Mouse (Mus musculus): ENCODE data around the gene Cggbp1. TPM values are rescaled to one million over a fixed set of nuclear protein-coding genes. Genes with fewer than 3 reads are reported as not detected.

The Cggbp1 gene
- polyA plus RNA-seq, 1 experiment, result 16.2 TPM

DNA sequence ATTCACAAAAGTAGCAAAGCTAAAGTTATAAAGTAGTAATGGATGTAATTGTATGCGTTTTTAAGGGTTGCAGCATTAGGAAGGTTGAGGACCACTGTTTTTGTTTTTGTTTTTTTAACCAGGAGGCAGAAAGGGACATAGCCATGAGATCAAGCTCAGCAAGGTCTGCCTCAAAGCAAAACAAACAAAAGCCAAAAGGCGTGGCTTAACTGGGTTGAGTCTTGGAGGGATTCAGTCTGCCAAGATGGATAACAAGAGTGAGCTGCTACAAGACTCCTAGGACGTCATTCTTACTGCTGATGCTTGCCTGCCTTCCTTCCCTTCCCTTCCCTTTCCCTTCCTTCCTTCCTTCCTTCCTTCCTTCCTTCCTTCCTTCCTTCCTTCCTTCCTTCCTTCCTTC, 20.5 kb downstream of the Cggbp1 start:
- 75% methylated on average over 3 of the region's 3 CpGs for WGBS
- no peak for DNase-seq

DNA sequence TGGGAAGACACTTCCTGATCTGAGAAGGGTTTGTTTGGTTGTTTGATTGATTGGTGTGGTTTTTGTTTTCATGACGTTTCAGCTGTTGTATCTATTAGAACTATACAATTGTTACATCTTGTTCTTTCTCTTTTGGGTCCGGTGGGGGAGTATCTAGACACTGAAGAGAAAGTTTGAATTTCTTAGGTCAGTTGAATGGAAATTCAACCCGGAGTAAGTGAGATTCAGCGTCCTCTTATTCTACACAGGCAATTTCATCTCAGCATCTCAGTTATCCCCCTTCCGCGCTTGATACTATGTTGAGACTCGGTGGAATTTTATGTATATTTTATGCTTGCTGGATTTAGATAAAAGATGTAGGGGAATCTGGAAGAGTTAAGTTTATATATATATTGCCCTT, 21.0 kb downstream of the Cggbp1 start:
- Histone ChIP-seq H3K4me3 (ENCODE audit: control insufficient read depth, insufficient read depth, low read length) (no peak overlapping the region), H3K27ac (ENCODE audit: control insufficient read depth, insufficient read depth, low read length) (no peak overlapping the region), H3K4me1 (replicated peaks; ENCODE audit: control insufficient read depth, insufficient read depth, low read length) (peaks cover 3% of the 10 kb centered on the region; the same call in 1 of the 2 replicates), H3K36me3 (ENCODE audit: control insufficient read depth, insufficient read depth, low read length) (no peaks in the 10 kb centered on the region), H3K27me3 (ENCODE audit: control insufficient read depth, insufficient read depth, low read length) (no peaks in the 10 kb centered on the region)
- 6% methylated on average over 7 of the region's 7 CpGs for WGBS
- DNase-seq, result no peak
- TF ChIP-seq POLR2A (IDR thresholded peaks at IDR 0.05; ENCODE audit: control insufficient read depth, extremely low read depth, insufficient read depth, low read length, poor library complexity) (no peak), CTCF (IDR thresholded peaks at IDR 0.05; ENCODE audit: borderline replicate concordance, control insufficient read depth, extremely low read depth, insufficient read depth, low read length, poor library complexity) (no peak)

More for the DNA sequence above, 20.5 kb downstream of the Cggbp1 start:
- TF ChIP-seq CTCF (IDR thresholded peaks at IDR 0.05; ENCODE audit: borderline replicate concordance, control insufficient read depth, extremely low read depth, insufficient read depth, low read length, poor library complexity) (no peak), POLR2A (IDR thresholded peaks at IDR 0.05; ENCODE audit: control insufficient read depth, extremely low read depth, insufficient read depth, low read length, poor library complexity) (no peak)
- Histone ChIP-seq H3K4me3 (ENCODE audit: control insufficient read depth, insufficient read depth, low read length) (no peak overlapping the region), H3K27me3 (ENCODE audit: control insufficient read depth, insufficient read depth, low read length) (no peaks in the 10 kb centered on the region), H3K27ac (ENCODE audit: control insufficient read depth, insufficient read depth, low read length) (no peak overlapping the region), H3K4me1 (replicated peaks; ENCODE audit: control insufficient read depth, insufficient read depth, low read length) (peaks cover 3% of the 10 kb centered on the region; the same call in 1 of the 2 replicates), H3K36me3 (ENCODE audit: control insufficient read depth, insufficient read depth, low read length) (no peaks in the 10 kb centered on the region)

DNA sequence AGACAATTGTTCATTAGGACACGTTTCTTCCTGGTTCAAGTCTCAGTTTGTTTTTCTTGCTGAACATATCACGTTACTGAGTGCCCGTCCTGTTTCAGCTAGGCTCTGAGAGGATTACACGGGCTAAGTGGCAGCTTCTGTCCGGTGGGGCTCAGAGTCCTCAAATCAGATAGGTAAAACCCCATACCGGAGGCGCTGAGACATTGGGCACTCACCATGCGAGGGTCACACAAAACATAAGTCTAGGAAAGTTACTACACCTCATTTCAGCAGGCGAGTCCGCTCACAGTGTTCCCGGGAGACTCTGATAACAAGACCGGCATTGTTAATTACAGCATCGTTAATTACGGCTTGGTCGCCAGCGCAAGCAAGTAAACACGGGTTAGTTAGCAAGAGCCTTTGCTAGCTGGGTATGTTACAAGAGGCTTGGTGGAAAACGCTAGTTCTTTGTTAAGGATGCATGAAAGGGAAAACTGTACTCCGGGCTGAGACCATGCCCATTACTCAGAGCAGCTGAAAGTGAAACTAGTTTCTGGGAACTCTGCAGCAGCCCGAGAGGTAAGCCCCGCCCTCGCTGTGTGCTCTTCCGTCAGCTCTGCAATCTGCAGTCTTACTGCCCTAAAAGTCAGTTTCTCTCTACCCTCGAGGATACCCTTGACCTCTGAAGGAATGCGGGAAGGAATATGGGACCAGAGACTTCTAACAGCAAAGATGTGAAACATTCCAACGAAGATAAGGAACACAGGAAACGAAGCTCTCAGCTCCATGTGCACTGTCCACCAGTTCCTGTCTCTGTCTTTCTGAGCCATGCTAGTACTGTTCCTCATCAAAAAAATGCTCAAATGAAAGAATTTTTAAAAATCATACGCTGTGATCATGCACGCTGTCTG, 21.9 kb downstream of the Cggbp1 start:
- peak overlapping the region; percentile 98 for H3K4me3 ChIP-seq (ENCODE audit: control insufficient read depth, insufficient read depth, low read length)

DNA sequence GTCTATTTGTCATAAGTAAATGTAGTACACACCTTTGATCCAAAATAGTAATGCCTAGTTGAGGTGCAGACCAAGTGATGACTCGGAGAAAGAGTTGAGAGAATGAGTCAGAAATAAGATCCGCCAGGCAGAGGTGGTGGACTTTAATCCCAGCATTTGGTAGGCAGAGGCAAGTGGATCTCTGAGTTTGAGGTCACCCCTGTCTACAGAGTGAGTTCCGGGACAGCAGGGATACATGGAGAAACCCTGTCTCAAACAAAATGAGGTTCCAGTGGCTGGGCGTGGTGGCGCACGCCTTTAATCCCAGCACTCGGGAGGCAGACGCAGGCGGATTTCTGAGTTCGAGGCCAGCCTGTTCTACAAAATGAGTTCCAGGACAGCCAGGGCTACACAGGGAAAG, 23.6 kb downstream of the Cggbp1 start:
- peaks cover 3% of the 10 kb centered on the region; the same call in 1 of the 2 replicates for H3K4me1 ChIP-seq (replicated peaks; ENCODE audit: control insufficient read depth, insufficient read depth, low read length)
- H3K36me3 ChIP-seq (ENCODE audit: control insufficient read depth, insufficient read depth, low read length), result no peaks in the 10 kb centered on the region
- H3K4me3 ChIP-seq (ENCODE audit: control insufficient read depth, insufficient read depth, low read length), result no peak overlapping the region
- WGBS, result 96% methylated on average over 10 of the region's 10 CpGs
- H3K27me3 ChIP-seq (ENCODE audit: control insufficient read depth, insufficient read depth, low read length), result no peaks in the 10 kb centered on the region
- no peak for DNase-seq
- no peak overlapping the region; the same call in 1 of the 2 replicates for H3K27ac ChIP-seq (ENCODE audit: control insufficient read depth, insufficient read depth, low read length)
- no peak for TF ChIP-seq CTCF (IDR thresholded peaks at IDR 0.05; ENCODE audit: borderline replicate concordance, control insufficient read depth, extremely low read depth, insufficient read depth, low read length, poor library complexity)
- TF ChIP-seq POLR2A (IDR thresholded peaks at IDR 0.05; ENCODE audit: control insufficient read depth, extremely low read depth, insufficient read depth, low read length, poor library complexity), result no peak

More for the DNA sequence above, 21.9 kb downstream of the Cggbp1 start:
- DNase-seq, result peak; percentile 68
- no peaks in the 10 kb centered on the region for H3K27me3 ChIP-seq (ENCODE audit: control insufficient read depth, insufficient read depth, low read length)
- no peak for TF ChIP-seq CTCF (IDR thresholded peaks at IDR 0.05; ENCODE audit: borderline replicate concordance, control insufficient read depth, extremely low read depth, insufficient read depth, low read length, poor library complexity)
- peak; percentile 53; the same call in 1 of the 2 replicates for TF ChIP-seq POLR2A (IDR thresholded peaks at IDR 0.05; ENCODE audit: control insufficient read depth, extremely low read depth, insufficient read depth, low read length, poor library complexity)
- H3K36me3 ChIP-seq (ENCODE audit: control insufficient read depth, insufficient read depth, low read length), result no peaks in the 10 kb centered on the region
- WGBS, result under 1% methylated on average over 29 of the region's 29 CpGs
- H3K27ac ChIP-seq (ENCODE audit: control insufficient read depth, insufficient read depth, low read length), result peak overlapping the region; percentile 97
- H3K4me1 ChIP-seq (replicated peaks; ENCODE audit: control insufficient read depth, insufficient read depth, low read length), result peaks cover 3% of the 10 kb centered on the region; the same call in 1 of the 2 replicates

DNA sequence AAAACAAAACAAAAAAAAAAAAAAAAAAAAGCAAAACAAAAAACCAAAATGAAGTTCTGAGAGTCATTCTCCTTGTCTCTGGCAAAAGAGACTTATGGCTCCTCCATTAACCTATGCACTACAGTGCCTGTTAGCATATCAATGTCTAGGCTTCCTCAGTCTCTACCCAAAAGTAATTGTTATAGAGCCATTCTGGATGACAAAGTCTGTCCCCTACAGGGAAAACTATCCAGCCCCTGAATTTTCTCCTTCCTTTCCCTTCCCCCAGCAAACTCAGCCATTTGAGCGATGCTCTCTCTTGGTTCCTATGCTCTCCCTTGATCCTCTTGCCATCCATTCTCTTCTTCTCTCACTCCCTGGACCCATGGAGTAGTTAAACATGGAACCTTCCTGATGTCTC, 24.0 kb downstream of the Cggbp1 start:
- 96% methylated on average over 1 of the region's 1 CpGs for WGBS
- Histone ChIP-seq H3K4me3 (ENCODE audit: control insufficient read depth, insufficient read depth, low read length) (no peak overlapping the region), H3K27me3 (ENCODE audit: control insufficient read depth, insufficient read depth, low read length) (no peaks in the 10 kb centered on the region), H3K27ac (ENCODE audit: control insufficient read depth, insufficient read depth, low read length) (no peak overlapping the region), H3K36me3 (ENCODE audit: control insufficient read depth, insufficient read depth, low read length) (no peaks in the 10 kb centered on the region), H3K4me1 (replicated peaks; ENCODE audit: control insufficient read depth, insufficient read depth, low read length) (peaks cover 3% of the 10 kb centered on the region; the same call in 1 of the 2 replicates)
- DNase-seq, result no peak
- TF ChIP-seq CTCF (IDR thresholded peaks at IDR 0.05; ENCODE audit: borderline replicate concordance, control insufficient read depth, extremely low read depth, insufficient read depth, low read length, poor library complexity) (no peak), POLR2A (IDR thresholded peaks at IDR 0.05; ENCODE audit: control insufficient read depth, extremely low read depth, insufficient read depth, low read length, poor library complexity) (no peak)

DNA sequence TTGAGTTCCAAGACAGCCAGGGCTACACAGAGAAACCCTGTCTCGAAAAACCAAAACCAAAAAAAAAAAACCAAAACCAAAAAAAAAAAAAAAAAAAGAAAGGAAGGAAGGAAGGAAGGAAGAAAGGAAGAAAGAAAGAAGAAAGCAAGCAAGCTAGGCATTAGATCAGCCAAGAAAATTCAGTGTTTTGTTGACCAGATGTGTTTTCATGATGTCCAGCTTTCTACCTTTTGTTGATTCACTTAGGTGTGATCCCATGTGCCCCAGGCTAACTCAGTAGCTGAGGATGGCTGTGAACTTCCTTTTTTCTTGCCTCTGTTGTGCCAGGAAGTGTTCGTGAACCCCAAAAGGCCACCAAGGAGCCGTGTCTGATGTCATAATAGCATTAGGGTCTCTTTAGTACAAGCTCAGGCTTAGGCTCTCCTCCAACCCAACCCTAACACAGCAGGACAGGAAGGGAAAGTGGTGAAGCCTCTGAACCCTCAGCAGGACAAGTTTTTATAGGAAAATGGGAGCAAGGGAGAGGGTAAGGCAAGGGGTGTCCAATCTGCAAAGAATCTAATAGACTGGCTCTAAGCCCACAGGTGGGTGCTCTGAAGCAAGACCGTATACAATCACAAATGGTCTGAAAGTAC, 25.0 kb downstream of the Cggbp1 start:
- H3K27ac ChIP-seq (ENCODE audit: control insufficient read depth, insufficient read depth, low read length), result no peak overlapping the region
- no peak for TF ChIP-seq POLR2A (IDR thresholded peaks at IDR 0.05; ENCODE audit: control insufficient read depth, extremely low read depth, insufficient read depth, low read length, poor library complexity)
- TF ChIP-seq CTCF (IDR thresholded peaks at IDR 0.05; ENCODE audit: borderline replicate concordance, control insufficient read depth, extremely low read depth, insufficient read depth, low read length, poor library complexity), result no peak
- H3K36me3 ChIP-seq (ENCODE audit: control insufficient read depth, insufficient read depth, low read length), result no peaks in the 10 kb centered on the region
- no peaks in the 10 kb centered on the region for H3K27me3 ChIP-seq (ENCODE audit: control insufficient read depth, insufficient read depth, low read length)
- DNase-seq, result no peak
- H3K4me3 ChIP-seq (ENCODE audit: control insufficient read depth, insufficient read depth, low read length), result no peak overlapping the region
- 48% methylated on average over 4 of the region's 4 CpGs for WGBS
- H3K4me1 ChIP-seq (replicated peaks; ENCODE audit: control insufficient read depth, insufficient read depth, low read length), result peaks cover 3% of the 10 kb centered on the region; the same call in 1 of the 2 replicates

All from thymus, adult 2 months (tissue).